In the genomic region with DNA sequence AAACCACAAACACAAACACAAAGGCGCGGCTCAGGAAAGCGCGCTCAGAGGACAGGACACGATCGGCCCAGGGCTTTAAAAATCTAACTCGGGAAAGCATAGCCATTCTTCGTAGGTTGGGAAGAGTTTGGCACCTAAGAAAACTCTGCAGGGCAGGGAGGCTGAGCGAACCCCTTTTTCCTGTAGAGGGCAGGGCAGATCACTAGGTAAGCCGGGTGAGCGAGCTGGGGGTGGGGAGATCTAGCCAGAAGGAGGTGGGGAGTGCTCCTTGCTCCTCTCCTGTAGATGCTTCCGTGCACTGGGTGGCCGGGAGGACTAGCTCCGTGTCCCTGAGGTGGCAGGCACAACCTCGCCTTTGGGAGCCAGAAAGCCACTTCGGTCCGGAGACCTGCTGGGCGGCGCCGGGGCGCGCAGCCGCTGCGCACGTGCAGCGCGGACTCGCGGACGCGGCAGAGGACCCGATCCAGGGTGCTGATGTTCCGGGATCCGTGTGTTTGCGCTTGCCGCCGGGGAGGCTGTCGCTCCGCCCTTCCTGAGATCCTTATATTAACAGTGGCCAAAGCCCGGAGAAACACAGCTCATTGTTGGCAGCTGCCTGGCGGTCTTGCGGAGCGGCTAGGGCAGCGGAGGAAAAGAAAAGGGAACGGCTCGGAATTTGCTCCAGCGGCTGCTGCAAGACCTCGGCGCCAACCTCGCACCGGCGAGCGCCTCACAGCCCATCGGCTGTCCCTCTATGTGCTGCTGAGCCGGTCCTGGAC, we compare ENCODE assay signal across 8 mouse cellular contexts. TPM values are rescaled to one million over a fixed set of nuclear protein-coding genes. Genes with fewer than 3 reads are reported as not detected.
DNase-seq lines count a peak whose midpoint lies in the region; ATAC-seq and TF ChIP-seq lines count a peak whose summit lies in the region.

A gene (plus strand): TSS at position 566 of the 758 bp plus-strand sequence.

- H3K4me3 ChIP-seq in cortical plate, adult 2 months (ENCODE audit: insufficient read depth, low read length): peak within 1 kb of the TSS; percentile 75

- ATAC-seq in activated CD4-positive, CD25-positive, alpha-beta regulatory T cell, adult 4 months: peak; percentile 55
- peak; percentile 47 for ATAC-seq in megakaryocyte progenitor cell, adult 5-6 weeks (replicated peaks; ENCODE audit: poor library complexity)

- peak; percentile 98 for DNase-seq in gastrocnemius, postnatal 10 days
- peak; percentile 97 for DNase-seq in induced T-regulatory cell, adult 2 months (ENCODE audit: low read depth)
- DNase-seq in left cerebral cortex, adult 9 months (ENCODE audit: low spot score in 2 of 2): peak; percentile 86 to 98
- DNase-seq in right cerebral cortex, postnatal 14 days: peak; percentile 99
- peak; percentile 97 to 100 for DNase-seq in urinary bladder, postnatal 36 days (ENCODE audit: low spot score in 2 of 2)

- H3K27ac ChIP-seq in cortical plate, adult 2 months (ENCODE audit: insufficient read depth, low read length): peak within 1 kb of the TSS; percentile 99

- peak; percentile 100 for TF ChIP-seq POLR2A in cortical plate, adult 2 months (IDR thresholded peaks at IDR 0.05; ENCODE audit: extremely low read depth, insufficient read depth, low read length)

- H3K4me1 ChIP-seq in cortical plate, adult 2 months (ENCODE audit: control insufficient read depth, insufficient read depth, low read length): peaks cover 5% of the 10 kb centered on the region; the same call in 1 of the 2 replicates

- peak; percentile 15; the same call in 1 of the 2 replicates for TF ChIP-seq CTCF in cortical plate, adult 2 months (IDR thresholded peaks at IDR 0.05; ENCODE audit: extremely low read depth, insufficient read depth, low read length)

RNA-seq across cellular contexts. Expression of the gene that starts here (rescaled TPM):
- 1 to 10 TPM; 5.1 to 7.6 TPM for polyA plus RNA-seq in activated CD4-positive, CD25-positive, alpha-beta regulatory T cell, adult 4 months (2017; shearing (Covaris generic))
- 36.0 and 41.9 TPM in 2 replicates for polyA plus RNA-seq in cortical plate, adult 2 months (2012; rRNA removed)
- total RNA-seq in gastrocnemius, postnatal 10 days (2021): 10 to 100 TPM; 31.6 to 35.8 TPM
- total RNA-seq in megakaryocyte progenitor cell, adult 5-6 weeks (2015): 195 and 231 TPM in 2 replicates
- total RNA-seq in megakaryocyte progenitor cell, adult 5-6 weeks (2017): 49.9 and 57.5 TPM in 2 replicates

Comparison
In these comparisons a context has a peak if more than half of its experiments do, and no peak if none do; other contexts are left out.
1. Peak in every context shown above with its lines: DNase-seq, ATAC-seq, H3K4me3 ChIP-seq and H3K27ac ChIP-seq.